Mouse (Mus musculus) limb, embryonic 14.5 days (tissue): ENCODE results near the gene Steap1. TPM values are rescaled to one million over a fixed set of nuclear protein-coding genes. Genes with fewer than 3 reads are reported as not detected.

Experiments used
- ATAC-seq: fragments of 200-750 bp; cut with Nextera tagmentation; 2 replicates; pipeline ENCODE4 v1.8.0; 2017; ENCODE audit warnings: low read depth, moderate number of reproducible peaks, moderate TSS enrichment; ENCODE audit not compliant: low FRiP score
- DNase-seq: peaks from one replicate; pipeline ENCODE4 v3.0.0-alpha.2; 2015; ENCODE audit warnings: low spot score
- H3K27ac ChIP-seq: fragments of 300-500 bp; sonication (generic); replicated peaks from 2 replicates; pipeline ENCODE4 v1.5.1; 2014; ENCODE audit warnings: low read depth, mild to moderate bottlenecking, low read length, moderate library complexity, mixed read lengths
- H3K27me3 ChIP-seq: fragments of 300-500 bp; sonication (generic); 2 replicates; pipeline ENCODE4 v1.6.1; 2014; ENCODE audit warnings: low read length, mixed read lengths; ENCODE audit not compliant: control insufficient read depth, insufficient read depth
- H3K36me3 ChIP-seq: fragments of 300-500 bp; sonication (generic); 2 replicates; pipeline ENCODE4 v1.6.1; 2014; ENCODE audit warnings: mild to moderate bottlenecking, low read length, moderate library complexity, mixed read lengths; ENCODE audit not compliant: control insufficient read depth, insufficient read depth
- H3K4me1 ChIP-seq: fragments of 300-500 bp; sonication (generic); 2 replicates; pipeline ENCODE4 v1.6.1; 2014; ENCODE audit warnings: antibody characterized with exemption, low read length, mixed read lengths; ENCODE audit not compliant: control insufficient read depth, insufficient read depth
- H3K4me2 ChIP-seq: fragments of 300-500 bp; sonication (generic); replicated peaks from 2 replicates; pipeline ENCODE4 v1.6.1; 2014; ENCODE audit warnings: low read depth, mild to moderate bottlenecking, low read length, moderate library complexity; ENCODE audit not compliant: severe bottlenecking
- H3K4me3 ChIP-seq: fragments of 300-500 bp; sonication (generic); replicated peaks from 2 replicates; pipeline ENCODE4 v1.5.1; 2014; ENCODE audit warnings: low read length
- H3K9ac ChIP-seq: fragments of 300-500 bp; sonication (generic); 2 replicates; pipeline ENCODE4 v1.6.1; 2014; ENCODE audit warnings: mild to moderate bottlenecking, low read depth, low read length, moderate library complexity; ENCODE audit not compliant: severe bottlenecking
- H3K9me3 ChIP-seq: fragments of 300-500 bp; sonication (generic); 2 replicates; pipeline ENCODE4 v1.6.1; 2016; ENCODE audit warnings: low read length; ENCODE audit not compliant: control insufficient read depth
- POLR2A ChIP-seq: fragments of 200-500 bp; IDR thresholded peaks from 2 replicates; pipeline ENCODE4 v1.8.0; 2012; ENCODE audit warnings: inconsistent platforms, mild to moderate bottlenecking, moderate library complexity, borderline replicate concordance; ENCODE audit not compliant: insufficient read depth, insufficient read length; ENCODE audit errors: extremely low read depth
- WGBS: fragments of 180-500 bp; shearing (Covaris S2); extraction: QIAGEN DNeasy Blood & Tissue Kit; methylation state at CpG from one replicate; pipeline ENCODE4 v1.1.7; 2014; 5-methylcytosine and 5-hydroxymethylcytosine counted together
- polyA plus RNA-seq, 2 experiments: library from polyadenylated mRNA; depleted of rRNA in 1 of 2; stranded (reverse) in 1 of 2; unstranded in 1 of 2; fragments of >200 nt; fragmentation: Nextera tagmentation in 1 of 2; extraction: Ambion mirVana in 1 of 2; gene quantifications; 2 replicates each; pipeline versions ENCODE4 v1.2.1 to v1.2.3; 2012 to 2014

Gene Steap1
- polyA plus RNA-seq, 2 experiments, result 3.6 to 4.7 TPM

- H3K27me3 ChIP-seq, result no peaks in the 10 kb centered on the region
- WGBS, result 95% methylated on average over 9 of the region's 9 CpGs
These were observed 14.7 kb downstream of the Steap1 start for GRCm38 (mm10) chr5:5734445-5734844.

GRCm38 (mm10) chr5:5732858-5733257, 16.3 kb downstream of the Steap1 start:
- H3K4me1 ChIP-seq, result no peaks in the 10 kb centered on the region
- no peaks in the 10 kb centered on the region for H3K27me3 ChIP-seq
- H3K36me3 ChIP-seq, result no peaks in the 10 kb centered on the region
- H3K9me3 ChIP-seq, result no peaks in the 10 kb centered on the region
- no peak overlapping the region for H3K9ac ChIP-seq
- no peak overlapping the region for H3K27ac ChIP-seq
- ATAC-seq (no peak), DNase-seq (no peak)
- no peak overlapping the region for H3K4me2 ChIP-seq
- WGBS, result 66% methylated on average over 2 of the region's 2 CpGs
- H3K4me3 ChIP-seq, result no peak overlapping the region
- TF ChIP-seq POLR2A, result no peak

More at GRCm38 (mm10) chr5:5734445-5734844, 14.7 kb downstream of the Steap1 start:
- H3K4me3 ChIP-seq, result no peak overlapping the region
- TF ChIP-seq POLR2A, result no peak
- H3K36me3 ChIP-seq, result no peaks in the 10 kb centered on the region
- H3K9me3 ChIP-seq, result no peaks in the 10 kb centered on the region
- no peak overlapping the region for H3K27ac ChIP-seq
- no peaks in the 10 kb centered on the region for H3K4me1 ChIP-seq
- no peak overlapping the region for H3K9ac ChIP-seq
- ATAC-seq (no peak), DNase-seq (no peak)
- no peak overlapping the region for H3K4me2 ChIP-seq

DNA sequence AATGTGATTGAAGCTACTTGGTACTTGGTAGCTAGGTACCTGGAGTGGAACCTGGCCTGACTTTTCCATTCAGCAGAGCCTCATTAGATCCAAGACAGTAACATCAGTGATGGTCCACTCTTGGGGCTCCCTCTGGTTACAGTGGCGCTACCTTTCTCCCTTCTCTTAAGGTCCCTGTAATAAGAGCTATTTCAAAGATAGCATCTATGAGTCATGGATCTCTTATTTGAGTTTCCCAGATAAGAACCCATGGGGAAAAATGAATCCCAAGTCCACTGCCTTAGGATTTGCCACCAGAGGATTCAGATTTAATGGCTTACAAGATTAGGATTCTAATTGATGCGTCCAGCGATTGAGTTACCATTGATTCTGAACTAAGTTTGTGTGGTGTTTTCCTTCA, 16.9 kb downstream of the Steap1 start:
- H3K27me3 ChIP-seq, result no peaks in the 10 kb centered on the region
- H3K27ac ChIP-seq, result no peak overlapping the region
- DNase-seq (no peak), ATAC-seq (no peak)
- H3K36me3 ChIP-seq, result no peaks in the 10 kb centered on the region
- no peak for TF ChIP-seq POLR2A
- H3K4me3 ChIP-seq, result no peak overlapping the region
- H3K4me1 ChIP-seq, result no peaks in the 10 kb centered on the region
- WGBS, result 95% methylated on average over 3 of the region's 3 CpGs
- H3K4me2 ChIP-seq, result no peak overlapping the region
- no peak overlapping the region for H3K9ac ChIP-seq
- no peaks in the 10 kb centered on the region for H3K9me3 ChIP-seq

DNA sequence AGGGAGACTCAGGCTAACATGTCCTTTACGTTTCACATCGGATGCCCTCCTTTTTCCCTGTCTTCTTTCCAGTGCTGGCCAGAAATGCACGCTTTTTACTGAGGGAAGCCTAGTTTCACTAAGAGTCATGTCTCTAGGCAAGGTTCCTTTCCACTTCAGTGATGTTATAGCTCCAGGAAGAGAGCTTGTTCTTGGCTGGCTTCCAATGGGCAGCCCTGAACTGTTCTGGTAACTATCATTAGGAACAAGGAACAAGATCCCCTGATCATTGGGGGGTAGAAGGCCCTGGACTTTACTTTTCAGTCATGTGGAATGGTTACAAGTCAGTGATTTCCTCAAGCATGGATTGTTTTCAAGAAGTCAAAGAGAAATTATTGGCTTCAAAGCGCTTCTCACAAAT, 19.2 kb downstream of the Steap1 start:
- DNase-seq (no peak), ATAC-seq (no peak)
- no peak for TF ChIP-seq POLR2A
- Histone ChIP-seq H3K27ac (no peak overlapping the region), H3K4me3 (no peak overlapping the region), H3K9me3 (no peaks in the 10 kb centered on the region), H3K27me3 (no peaks in the 10 kb centered on the region), H3K9ac (no peak overlapping the region), H3K4me2 (no peak overlapping the region), H3K36me3 (no peaks in the 10 kb centered on the region), H3K4me1 (no peaks in the 10 kb centered on the region)
- WGBS, result 89% methylated on average over 4 of the region's 4 CpGs

DNA sequence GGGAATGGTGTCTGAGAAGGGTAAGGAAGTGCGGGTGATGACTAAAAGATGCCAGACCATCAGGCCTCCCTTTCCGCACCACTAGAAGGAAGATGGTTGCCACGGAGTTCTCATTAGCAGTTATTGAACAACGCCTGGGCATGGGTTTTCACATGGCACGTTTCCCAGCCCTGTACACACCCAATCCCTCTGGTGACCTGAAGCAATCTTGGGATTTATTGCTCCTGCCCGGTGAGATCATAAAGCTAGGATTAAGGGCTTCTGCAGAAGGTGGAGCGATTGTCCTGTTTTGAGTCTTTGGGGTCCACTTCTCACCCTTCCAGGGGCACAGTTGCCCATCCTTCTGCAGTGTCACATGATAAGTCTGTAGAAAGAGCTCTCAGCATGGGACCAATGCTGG, 26.9 kb downstream of the Steap1 start:
- Histone ChIP-seq H3K9me3 (no peaks in the 10 kb centered on the region), H3K27me3 (no peaks in the 10 kb centered on the region), H3K36me3 (no peaks in the 10 kb centered on the region), H3K4me1 (no peaks in the 10 kb centered on the region), H3K9ac (no peak overlapping the region), H3K27ac (no peak overlapping the region), H3K4me2 (no peak overlapping the region), H3K4me3 (no peak overlapping the region)
- TF ChIP-seq POLR2A, result no peak
- WGBS, result 47% methylated on average over 7 of the region's 7 CpGs
- DNase-seq (no peak), ATAC-seq (no peak)

DNA sequence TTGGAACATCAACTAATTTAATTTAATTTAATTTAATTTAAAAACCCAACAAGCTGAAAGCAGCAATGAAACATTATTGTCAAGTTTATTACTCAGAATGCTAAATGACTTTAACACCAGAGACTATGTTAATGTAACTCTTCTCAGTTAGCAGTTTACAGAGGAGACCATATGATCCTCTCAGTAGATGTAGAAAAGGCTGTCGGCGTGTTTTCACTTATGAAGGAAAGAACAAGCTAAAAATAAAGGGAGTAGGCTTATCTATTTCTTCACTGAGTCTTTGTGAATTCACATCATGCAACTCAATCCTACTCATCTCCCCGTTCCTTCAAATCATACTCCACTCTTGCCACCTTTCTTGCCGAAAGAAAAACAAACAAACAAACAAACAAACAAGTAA, 38.1 kb downstream of the Steap1 start:
- Histone ChIP-seq H3K27me3 (no peaks in the 10 kb centered on the region), H3K4me2 (no peak overlapping the region), H3K27ac (no peak overlapping the region), H3K4me3 (no peak overlapping the region), H3K4me1 (peaks cover 6% of the 10 kb centered on the region; the same call in 1 of the 2 replicates), H3K9me3 (no peaks in the 10 kb centered on the region), H3K9ac (no peak overlapping the region), H3K36me3 (no peaks in the 10 kb centered on the region)
- TF ChIP-seq POLR2A, result no peak
- DNase-seq (no peak), ATAC-seq (no peak)
- WGBS, result 72% methylated on average over 4 of the region's 4 CpGs
